ENCODE assay signal across 9 mouse cellular contexts in genomic region chr4:134018779-134019145, GRCm38 (mm10). TPM values are rescaled to one million over a fixed set of nuclear protein-coding genes. Genes with fewer than 3 reads are reported as not detected.
DNase-seq lines count a peak whose midpoint lies in the region; ATAC-seq lines count a peak whose summit lies in the region.
"Had no signal": no experiment of that assay in that cellular context is flagged by ENCODE, and none has a peak within 500 bp of the region (broad histone marks: within the 10 kb centered on the region; RNA-seq: fewer than 3 reads in every experiment).

Lin28a (minus strand) TSS chr4:134018841.

- WGBS in kidney, embryonic 16.5 days: 1% methylated on average over 8 of the region's 9 CpGs
- WGBS in embryonic facial prominence, embryonic 15.5 days: 0% methylated on average over 9 of the region's 9 CpGs
- WGBS in limb, embryonic 12.5 days: under 1% methylated on average over 9 of the region's 9 CpGs
- 3% methylated on average over 9 of the region's 9 CpGs for WGBS in neural tube, embryonic 14.5 days

- no peak within 1 kb of the TSS for H3K9ac ChIP-seq in kidney, embryonic 16.5 days (replicated peaks; ENCODE audit: low read length)
- no peak within 1 kb of the TSS for H3K9ac ChIP-seq in embryonic facial prominence, embryonic 15.5 days
- H3K9ac ChIP-seq in limb, embryonic 12.5 days (replicated peaks): peak within 1 kb of the TSS; percentile 45; the same call in 1 of the 2 replicates
- H3K9ac ChIP-seq in neural tube, embryonic 14.5 days (replicated peaks; ENCODE audit: low read depth, low read length): peak within 1 kb of the TSS; percentile 11; the same call in 1 of the 2 replicates

- no peak within 1 kb of the TSS for H3K27ac ChIP-seq in kidney, embryonic 16.5 days (ENCODE audit: low read length)
- no peak within 1 kb of the TSS for H3K27ac ChIP-seq in embryonic facial prominence, embryonic 15.5 days (replicated peaks)
- no peak within 1 kb of the TSS for H3K27ac ChIP-seq in limb, embryonic 12.5 days
- H3K27ac ChIP-seq in neural tube, embryonic 14.5 days (ENCODE audit: low read depth, low read length): peak within 1 kb of the TSS; percentile 66; the same call in 1 of the 2 replicates

- H3K9me3 ChIP-seq in kidney, embryonic 16.5 days (ENCODE audit: low read length): no peaks in the 10 kb centered on the region
- no peaks in the 10 kb centered on the region for H3K9me3 ChIP-seq in embryonic facial prominence, embryonic 15.5 days (replicated peaks)
- H3K9me3 ChIP-seq in limb, embryonic 12.5 days: no peaks in the 10 kb centered on the region
- no peaks in the 10 kb centered on the region for H3K9me3 ChIP-seq in neural tube, embryonic 14.5 days (ENCODE audit: control insufficient read depth, low read length)

- H3K27me3 ChIP-seq in kidney, embryonic 16.5 days (ENCODE audit: insufficient read depth, low read length): peaks cover 36% of the 10 kb centered on the region
- peaks cover 51% of the 10 kb centered on the region for H3K27me3 ChIP-seq in embryonic facial prominence, embryonic 15.5 days
- peaks cover 38% of the 10 kb centered on the region for H3K27me3 ChIP-seq in limb, embryonic 12.5 days
- H3K27me3 ChIP-seq in neural tube, embryonic 14.5 days (ENCODE audit: control insufficient read depth, insufficient read depth, low read length): no peaks in the 10 kb centered on the region

- H3K4me3 ChIP-seq in kidney, embryonic 16.5 days (ENCODE audit: low read length): peak within 1 kb of the TSS; percentile 26
- H3K4me3 ChIP-seq in embryonic facial prominence, embryonic 15.5 days (replicated peaks): 0 out of 2 replicates have a peak within 1 kb of the TSS, but pooled peaks have one; percentile 10
- H3K4me3 ChIP-seq in limb, embryonic 12.5 days (replicated peaks): peak within 1 kb of the TSS; percentile 37
- H3K4me3 ChIP-seq in neural tube, embryonic 14.5 days (ENCODE audit: low read depth, low read length): peak within 1 kb of the TSS; percentile 27

- peaks cover 35% of the 10 kb centered on the region for H3K4me1 ChIP-seq in kidney, embryonic 16.5 days (ENCODE audit: insufficient read depth, low read length)
- peaks cover 21% of the 10 kb centered on the region for H3K4me1 ChIP-seq in embryonic facial prominence, embryonic 15.5 days
- peaks cover 49% of the 10 kb centered on the region for H3K4me1 ChIP-seq in limb, embryonic 12.5 days (replicated peaks)
- H3K4me1 ChIP-seq in neural tube, embryonic 14.5 days (ENCODE audit: control insufficient read depth, insufficient read depth, low read length): peaks cover 13% of the 10 kb centered on the region; the same call in 1 of the 2 replicates

- DNase-seq in kidney, postnatal 25 days: no peak
- no peak for DNase-seq in left cerebral cortex, adult 18-20 months (ENCODE audit: low spot score in 2 of 2)
- DNase-seq in lung, adult 18-20 months: no peak
- DNase-seq in spleen, postnatal 10 days (ENCODE audit: low spot score in 2 of 2): no peak
- DNase-seq: kidney, postnatal 4 days had no signal

- H3K4me2 ChIP-seq in kidney, embryonic 16.5 days (replicated peaks; ENCODE audit: low read depth, low read length): peak within 1 kb of the TSS; percentile 40
- H3K4me2 ChIP-seq in embryonic facial prominence, embryonic 15.5 days (replicated peaks): 0 out of 2 replicates have a peak within 1 kb of the TSS, but pooled peaks have one; percentile 22
- peak within 1 kb of the TSS; percentile 66 for H3K4me2 ChIP-seq in limb, embryonic 12.5 days
- peak within 1 kb of the TSS; percentile 48 for H3K4me2 ChIP-seq in neural tube, embryonic 14.5 days (ENCODE audit: low read depth, low read length)

- no peaks in the 10 kb centered on the region for H3K36me3 ChIP-seq in kidney, embryonic 16.5 days (ENCODE audit: insufficient read depth, low read length)
- no peaks in the 10 kb centered on the region for H3K36me3 ChIP-seq in embryonic facial prominence, embryonic 15.5 days
- no peaks in the 10 kb centered on the region for H3K36me3 ChIP-seq in limb, embryonic 12.5 days
- no peaks in the 10 kb centered on the region for H3K36me3 ChIP-seq in neural tube, embryonic 14.5 days (ENCODE audit: control insufficient read depth, insufficient read depth, low read length)

- ATAC-seq in kidney, embryonic 16.5 days (ENCODE audit: low FRiP score, low TSS enrichment): no peak
- ATAC-seq in embryonic facial prominence, embryonic 15.5 days (ENCODE audit: insufficient number of reproducible peaks, low FRiP score, low TSS enrichment, low read depth): no peak
- no peak for ATAC-seq in limb, embryonic 12.5 days (ENCODE audit: insufficient number of reproducible peaks, insufficient read depth, low FRiP score, low TSS enrichment, low read depth)
- no peak; the same call in 1 of the 2 replicates for ATAC-seq in neural tube, embryonic 14.5 days (ENCODE audit: low read depth)

RNA-seq across cellular contexts. Expression of gene Lin28a, which starts in this region (rescaled TPM):
- not detected in 2 replicates for polyA plus RNA-seq in kidney, embryonic 16.5 days (2015; fragmentation: Nextera tagmentation; extraction: Ambion mirVana)
- polyA plus RNA-seq in embryonic facial prominence, embryonic 15.5 days (2015; fragmentation: Nextera tagmentation; extraction: Ambion mirVana): not detected in 2 replicates
- polyA plus RNA-seq in limb, embryonic 12.5 days (2016; fragmentation: Nextera tagmentation; extraction: Ambion mirVana): 0.42 and 0.51 TPM in 2 replicates
- polyA plus RNA-seq in neural tube, embryonic 14.5 days (2014; fragmentation: Nextera tagmentation; extraction: Ambion mirVana): 0.09 and 0.28 TPM in 2 replicates
- not detected for total RNA-seq in left cerebral cortex, adult 18-20 months (2021)

Comparison
In these comparisons a context has a peak if more than half of its experiments do, and no peak if none do; other contexts are left out.
1. H3K9ac ChIP-seq: peak in limb, embryonic 12.5 days (single experiment) and neural tube, embryonic 14.5 days (single experiment); none in kidney, embryonic 16.5 days (single experiment) and embryonic facial prominence, embryonic 15.5 days (single experiment).
2. Peak in every context shown above with its lines, with median percentiles within 50 percentile points of each other: H3K4me2 ChIP-seq and H3K4me3 ChIP-seq.